Mouse (Mus musculus) Patski (cell line): Measurements from ENCODE around the gene Numbl. TPM values are rescaled to one million over a fixed set of nuclear protein-coding genes. Genes with fewer than 3 reads are reported as not detected.
A peak's percentile ranks its signal among the peaks of the same experiment; 100 is the strongest.

Experiments used
- ATAC-seq: fragments of 100-300 bp; one replicate; pipeline ENCODE4 v1.8.0; 2021
- CTCF ChIA-PET: fragments of 350-600 bp; sonication (Branson Sonifier 250); formaldehyde crosslinking; loops from one replicate; lab custom pipeline; 2022; ENCODE audit warnings: inconsistent platforms; lab: Charles Lee
- POLR2A ChIA-PET: fragments of 350-600 bp; sonication (Branson Sonifier 250); formaldehyde crosslinking; loops from one replicate; lab custom pipeline; 2022; ENCODE audit warnings: antibody characterized with exemption, inconsistent platforms; lab: Charles Lee
- DNase-seq: peaks from one replicate; pipeline ENCODE4 v3.0.0-alpha.2; 2011; ENCODE audit warnings: low read depth, low spot score
- H3K27me3 ChIP-seq: fragments of 371-371 bp; one replicate; pipeline ENCODE4 v1.5.1; 2021
- CTCF ChIP-seq: fragments of 100-300 bp; IDR thresholded peaks from one replicate; pipeline ENCODE4 v1.5.1; 2021
- in situ Hi-C: fragments of 300-500 bp; cut with MboI; formaldehyde crosslinking; loops from 3 replicates; pipeline ENCODE4 v1.11.1; 2018; ENCODE audit warnings: low pct_unique_long_range_greater_than_20kb, mixed read lengths
- polyA plus RNA-seq: library from polyadenylated mRNA; unstranded; gene quantifications from one replicate; pipeline ENCODE4 v1.2.3, GENCODE M21; 2021

Gene Numbl
- polyA plus RNA-seq, 1 experiment from 2014 or later: 9.6 TPM

- POLR2A ChIA-PET: no interaction called here
These were observed 8.4 kb downstream of the Numbl start for GRCm38 (mm10) chr7:27266515-27267128.

GRCm38 (mm10) chr7:27271423-27271822 lies 13.2 kb downstream of the Numbl start:
- CTCF ChIA-PET: interaction anchor here (1.2 to 1.7 kb wide), 3 partner anchors 10 to 111 kb away, joined by 3 to 4 read pairs (median 3); no protein-coding TSS in a partner anchor
- no peak for TF ChIP-seq CTCF
- in situ Hi-C loops: no loop called here
- ATAC-seq (no peak), DNase-seq (no peak)
- H3K27me3 ChIP-seq: no peaks in the 10 kb centered on the region
- POLR2A ChIA-PET: no interaction called here

More at GRCm38 (mm10) chr7:27266515-27267128, 8.4 kb downstream of the Numbl start:
- no peaks in the 10 kb centered on the region for H3K27me3 ChIP-seq
- CTCF ChIA-PET: no interaction called here
- TF ChIP-seq CTCF: no peak
- in situ Hi-C loops: no loop called here
- DNase-seq: no peak
- no peak for ATAC-seq

- in situ Hi-C loops: no loop called here
- ChIA-PET POLR2A (interaction anchor here (0.6 kb wide), 2 partner anchors 37 to 166 kb away, joined by 3 read pairs; no protein-coding TSS in a partner anchor), CTCF (interaction anchor here (0.8 to 1.8 kb wide), 2 partner anchors 11 to 20 kb away, joined by 3 read pairs; no protein-coding TSS in a partner anchor)
- ATAC-seq: no peak
- peak; percentile 70 for TF ChIP-seq CTCF
- no peaks in the 10 kb centered on the region for H3K27me3 ChIP-seq
- no peak for DNase-seq
These were observed 15.6 kb downstream of the Numbl start for GRCm38 (mm10) chr7:27273739-27274351.

- H3K27me3 ChIP-seq: no peaks in the 10 kb centered on the region
- ChIA-PET POLR2A (no interaction called here), CTCF (interaction anchor here (1.5 kb wide), 1 partner anchor 11 kb away, joined by 5 read pairs; no protein-coding TSS in a partner anchor)
- ATAC-seq (no peak), DNase-seq (no peak)
- TF ChIP-seq CTCF: no peak
- in situ Hi-C loops: loop anchor here (25.0 kb wide), 1 partner anchor 513 kb away; the partner anchor contains the start of gene Cyp2b19
These were observed 16.7 kb downstream of the Numbl start for GRCm38 (mm10) chr7:27274916-27275315.

GRCm38 (mm10) chr7:27276021-27276420 lies 17.8 kb downstream of the Numbl start:
- no peak for TF ChIP-seq CTCF
- H3K27me3 ChIP-seq: no peaks in the 10 kb centered on the region
- POLR2A ChIA-PET: interaction anchor here (0.6 kb wide), 1 partner anchor 10 kb away, joined by 3 read pairs; no protein-coding TSS in a partner anchor
- CTCF ChIA-PET: interaction anchor here (1.1 to 1.6 kb wide), 5 partner anchors 9 to 31 kb away, joined by 3 to 5 read pairs (median 4); no protein-coding TSS in a partner anchor
- DNase-seq (no peak), ATAC-seq (no peak)
- in situ Hi-C loops: loop anchor here (25.0 kb wide), 1 partner anchor 514 kb away; the partner anchor contains the start of gene Cyp2b19

- CTCF ChIA-PET: interaction anchor here (1.1 to 1.6 kb wide), 3 partner anchors 10 to 30 kb away, joined by 3 to 5 read pairs (median 3); no protein-coding TSS in a partner anchor
- POLR2A ChIA-PET: no interaction called here
- peak; percentile 76 for TF ChIP-seq CTCF
- H3K27me3 ChIP-seq: no peaks in the 10 kb centered on the region
- DNase-seq (no peak), ATAC-seq (no peak)
- in situ Hi-C loops: loop anchor here (25.0 kb wide), 1 partner anchor 515 kb away; the partner anchor contains the start of gene Cyp2b19
These were observed 19.0 kb downstream of the Numbl start for GRCm38 (mm10) chr7:27277191-27277590.

GRCm38 (mm10) chr7:27281717-27282116 lies 23.5 kb downstream of the Numbl start:
- ChIA-PET CTCF (interaction anchor here (0.6 to 1.9 kb wide), 4 partner anchors 10 to 122 kb away, joined by 3 to 5 read pairs (median 4); no protein-coding TSS in a partner anchor), POLR2A (interaction anchor here (1.6 kb wide), 1 partner anchor 10 kb away, joined by 3 read pairs; no protein-coding TSS in a partner anchor)
- DNase-seq: no peak
- H3K27me3 ChIP-seq: no peaks in the 10 kb centered on the region
- no peak for ATAC-seq
- no peak for TF ChIP-seq CTCF
- in situ Hi-C loops: loop anchor here (25.0 kb wide), 1 partner anchor 519 kb away; the partner anchor contains the start of gene Cyp2b19

GRCm38 (mm10) chr7:27282225-27282624 lies 24.0 kb downstream of the Numbl start:
- in situ Hi-C loops: loop anchor here (25.0 kb wide), 1 partner anchor 520 kb away; the partner anchor contains the start of gene Cyp2b19
- peak; percentile 60 for ATAC-seq
- CTCF ChIA-PET: interaction anchor here (0.6 to 1.9 kb wide), 4 partner anchors 10 to 122 kb away, joined by 3 to 5 read pairs (median 4); no protein-coding TSS in a partner anchor

GRCm38 (mm10) chr7:27284865-27285697 lies 26.8 kb downstream of the Numbl start:
- CTCF ChIA-PET: interaction anchor here (0.9 to 2.3 kb wide), 7 partner anchors 9 to 143 kb away, joined by 3 to 12 read pairs (median 3); no protein-coding TSS in a partner anchor
- no peak for TF ChIP-seq CTCF
- in situ Hi-C loops: loop anchor here (25.0 kb wide), 1 partner anchor 523 kb away; the partner anchor contains the start of gene Cyp2b19
- POLR2A ChIA-PET: no interaction called here
- DNase-seq (no peak), ATAC-seq (no peak)
- H3K27me3 ChIP-seq: peaks cover 7% of the 10 kb centered on the region

More at GRCm38 (mm10) chr7:27282225-27282624, 24.0 kb downstream of the Numbl start:
- peak; percentile 58 for DNase-seq
- H3K27me3 ChIP-seq: no peaks in the 10 kb centered on the region
- POLR2A ChIA-PET: interaction anchor here (1.6 kb wide), 1 partner anchor 9 kb away, joined by 3 read pairs; no protein-coding TSS in a partner anchor
- no peak for TF ChIP-seq CTCF
